Mouse (Mus musculus): ENCODE measurements at regions not wholly inside any gene's neighbourhood (a gene's known extent, or its start where the extent isn't known, plus 50 kb on each side); places are given as distances from the start of the nearest gene placed in this dataset.
A peak's percentile ranks its signal among the peaks of the same experiment; 100 is the strongest.

- no peak for DNase-seq (ENCODE audit: extremely low read depth, low read depth, low spot score)
Observed at GRCm38 (mm10) chr1:73363549-73364299, 348.0 kb upstream of the Tnp1 start.

DNA sequence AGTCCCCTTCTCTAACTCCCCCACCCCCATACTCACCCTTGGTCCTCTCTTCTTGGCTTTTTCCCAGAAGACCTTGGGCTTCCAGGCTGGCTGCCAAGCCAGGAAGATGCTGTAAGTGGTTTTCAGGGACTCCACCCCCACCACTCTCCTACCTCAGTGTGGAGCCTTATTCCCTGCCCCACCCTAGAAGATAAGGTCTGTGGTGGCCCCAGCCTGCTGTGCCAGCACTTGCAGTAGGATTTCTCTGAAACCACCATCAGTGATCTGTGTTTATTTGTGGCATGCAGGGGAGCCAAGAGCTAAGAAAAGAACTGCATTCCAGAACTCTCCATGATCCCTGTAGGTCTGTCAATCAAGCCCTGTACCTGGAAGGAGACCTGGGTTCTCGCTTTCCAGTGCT lies 346.4 kb upstream of the Tnp1 start:
- DNase-seq (ENCODE audit: extremely low read depth, low read depth, low spot score) = no peak

GRCm38 (mm10) chr1:73361300-73361699 lies 345.6 kb upstream of the Tnp1 start:
- no peak for DNase-seq (ENCODE audit: extremely low read depth, low read depth, low spot score)

GRCm38 (mm10) chr1:73354447-73354846 lies 338.7 kb upstream of the Tnp1 start:
- no peak for DNase-seq (ENCODE audit: extremely low read depth, low read depth, low spot score)

GRCm38 (mm10) chr1:73348476-73348875 lies 332.8 kb upstream of the Tnp1 start:
- DNase-seq (ENCODE audit: extremely low read depth, low read depth, low spot score) = no peak

DNA sequence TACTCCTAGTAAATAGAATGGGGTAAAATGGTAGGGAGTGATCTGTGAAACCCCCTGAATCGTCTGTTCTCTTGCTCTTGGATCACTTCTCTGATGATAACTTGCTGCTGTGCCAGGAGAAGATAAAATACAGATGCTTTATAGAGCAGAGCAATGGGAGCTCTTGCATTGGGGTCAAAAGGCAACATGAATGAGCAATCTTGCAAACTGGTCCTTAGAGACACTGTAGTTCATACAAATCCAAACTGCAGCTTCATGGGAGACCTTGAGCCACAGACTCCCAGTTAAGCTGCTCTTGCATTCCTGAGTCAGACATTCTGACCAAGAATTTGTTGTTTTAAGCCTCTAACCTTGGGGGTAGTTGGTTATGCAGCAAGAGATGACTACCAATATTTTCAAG lies 328.9 kb upstream of the Tnp1 start:
- DNase-seq (ENCODE audit: extremely low read depth, low read depth, low spot score) = no peak

DNA sequence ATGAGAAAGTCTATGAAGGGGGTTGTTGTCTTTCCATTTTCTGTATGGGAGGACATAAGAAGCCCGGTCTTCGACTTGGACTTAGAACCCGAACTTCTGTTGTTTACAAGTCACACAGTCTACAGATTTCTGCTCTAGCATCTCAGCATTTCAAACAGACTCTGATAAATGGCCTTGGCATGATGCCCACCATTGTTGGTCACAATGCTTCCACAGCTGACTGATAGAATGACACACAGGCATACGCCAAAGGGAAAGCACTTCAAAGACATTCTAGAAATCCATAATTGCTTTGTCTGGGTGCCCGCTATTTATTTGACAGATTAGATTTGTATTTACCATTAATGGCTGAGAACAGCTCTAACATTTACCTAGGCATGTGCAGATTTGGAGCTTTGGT lies 326.2 kb upstream of the Tnp1 start:
- DNase-seq (ENCODE audit: extremely low read depth, low read depth, low spot score) = no peak

DNA sequence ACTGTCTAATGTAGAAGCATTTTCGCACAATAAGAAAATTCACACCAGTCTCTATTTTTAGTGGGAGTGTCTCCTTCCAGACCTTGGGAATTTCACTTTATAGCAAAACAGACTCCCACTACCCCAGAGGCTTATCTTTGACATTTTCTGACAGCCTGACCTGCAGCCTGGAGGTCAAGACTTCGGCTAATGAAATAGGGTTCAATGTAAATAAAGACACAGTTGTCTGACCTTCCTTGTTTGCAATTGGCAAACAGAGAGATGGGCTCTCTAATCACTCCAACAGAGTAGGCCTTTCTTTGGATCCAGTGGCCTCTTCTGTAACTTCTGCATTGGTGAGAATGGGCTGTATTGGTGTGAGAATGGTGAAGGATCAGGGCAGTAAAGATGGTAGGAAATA lies 321.7 kb upstream of the Tnp1 start:
- no peak for DNase-seq (ENCODE audit: extremely low read depth, low read depth, low spot score)

- DNase-seq (ENCODE audit: extremely low read depth, low read depth, low spot score) = no peak
Observed at GRCm38 (mm10) chr1:73309556-73309955, 293.8 kb upstream of the Tnp1 start.

- no peak for DNase-seq (ENCODE audit: extremely low read depth, low read depth, low spot score)
Observed at GRCm38 (mm10) chr1:73308420-73308819, 292.7 kb upstream of the Tnp1 start.

- peak; percentile 45 for DNase-seq (ENCODE audit: extremely low read depth, low read depth, low spot score)
Observed at GRCm38 (mm10) chr1:73307194-73307593, 291.5 kb upstream of the Tnp1 start.

- DNase-seq (ENCODE audit: extremely low read depth, low read depth, low spot score) = no peak
Observed at GRCm38 (mm10) chr1:73299978-73300688, 284.4 kb upstream of the Tnp1 start.

- no peak for DNase-seq (ENCODE audit: extremely low read depth, low read depth, low spot score)
Observed at GRCm38 (mm10) chr1:73285342-73285741, 269.6 kb upstream of the Tnp1 start.

DNA sequence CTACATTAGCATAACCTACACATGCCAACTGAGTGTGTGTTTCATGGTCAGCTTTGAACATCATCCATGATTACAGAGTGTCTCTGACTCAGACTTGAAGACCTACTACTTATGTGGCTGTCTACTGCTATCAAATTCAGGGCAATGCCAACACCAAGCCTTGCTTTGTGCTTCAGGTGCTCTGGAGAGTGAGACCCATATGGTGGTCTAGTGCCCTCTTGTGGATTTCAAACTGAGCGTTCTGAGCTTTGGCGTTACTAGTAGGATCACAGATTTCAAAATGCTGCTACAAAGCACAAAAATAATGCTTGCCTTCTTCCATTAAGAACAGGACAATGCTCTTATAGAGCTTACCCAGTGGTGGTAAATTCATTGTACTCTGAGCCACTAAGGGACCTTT lies 258.8 kb upstream of the Tnp1 start:
- no peak for DNase-seq (ENCODE audit: extremely low read depth, low read depth, low spot score)

DNA sequence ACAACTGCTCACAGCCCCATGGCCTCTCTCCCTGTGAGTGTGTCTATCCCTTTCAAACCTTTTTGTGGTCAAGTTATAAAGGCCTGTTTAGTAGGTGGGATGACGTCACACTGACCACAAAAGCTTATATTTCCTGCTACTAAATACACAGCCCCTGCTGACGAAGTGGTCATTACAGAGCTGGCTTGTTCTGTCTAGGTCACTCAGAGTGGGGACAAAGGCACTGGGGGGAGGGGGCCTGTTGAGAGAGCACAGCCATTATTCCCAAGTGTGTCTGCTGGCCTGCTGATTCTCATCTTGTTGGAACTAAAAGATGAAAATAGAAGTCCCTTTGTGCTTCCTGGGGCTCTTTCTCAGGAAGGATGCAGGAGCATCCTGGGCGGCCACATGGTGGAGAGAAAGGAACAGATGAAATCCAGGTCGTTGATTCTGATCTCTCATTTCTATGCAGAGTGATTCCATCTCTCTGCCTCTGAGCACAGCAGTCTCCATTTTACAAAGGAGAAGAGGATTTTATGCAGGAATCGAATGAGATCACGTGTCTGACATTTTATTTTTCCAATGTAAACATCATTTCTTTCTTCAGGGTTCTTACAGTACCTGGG lies 255.2 kb upstream of the Tnp1 start:
- DNase-seq (ENCODE audit: extremely low read depth, low read depth, low spot score) = no peak

DNA sequence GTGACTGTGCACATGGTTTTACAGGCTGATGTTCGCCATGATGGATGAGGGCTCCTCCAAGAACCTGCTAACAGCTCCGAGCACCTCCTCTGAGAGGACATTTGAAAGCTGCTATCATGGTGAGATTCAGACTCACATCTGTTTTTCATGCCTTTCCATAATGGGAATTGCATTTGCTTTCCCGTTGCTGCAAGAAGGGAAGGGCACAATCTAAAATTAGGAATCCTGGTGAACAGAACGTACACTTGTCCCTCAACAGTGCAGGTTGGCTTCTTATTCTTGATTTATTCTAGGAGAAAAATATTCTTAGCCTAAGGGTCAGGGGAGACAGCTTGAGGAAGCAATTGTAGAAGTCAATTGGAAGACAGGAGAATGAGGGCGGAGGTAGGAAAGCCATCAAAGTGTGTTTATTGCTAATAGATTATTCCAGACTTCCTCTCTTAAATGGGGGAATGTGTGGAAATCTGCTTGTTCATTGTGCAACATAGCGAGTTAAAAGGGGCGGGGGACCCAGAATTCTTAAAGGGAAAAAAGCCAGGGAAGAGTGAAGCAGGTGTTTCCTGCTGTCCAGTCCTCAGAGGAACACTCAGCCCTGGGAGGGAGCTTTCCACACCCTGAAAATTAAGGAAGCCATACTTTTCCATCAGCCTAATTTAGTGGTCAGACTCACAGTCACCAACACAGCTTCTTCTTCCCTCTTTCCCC lies 253.5 kb upstream of the Tnp1 start:
- no peak for DNase-seq (ENCODE audit: extremely low read depth, low read depth, low spot score)

- no peak for DNase-seq (ENCODE audit: extremely low read depth, low read depth, low spot score)
Observed at GRCm38 (mm10) chr1:73265009-73265408, 249.3 kb upstream of the Tnp1 start.

GRCm38 (mm10) chr1:73264245-73264644 lies 248.5 kb upstream of the Tnp1 start:
- no peak for DNase-seq (ENCODE audit: extremely low read depth, low read depth, low spot score)

DNA sequence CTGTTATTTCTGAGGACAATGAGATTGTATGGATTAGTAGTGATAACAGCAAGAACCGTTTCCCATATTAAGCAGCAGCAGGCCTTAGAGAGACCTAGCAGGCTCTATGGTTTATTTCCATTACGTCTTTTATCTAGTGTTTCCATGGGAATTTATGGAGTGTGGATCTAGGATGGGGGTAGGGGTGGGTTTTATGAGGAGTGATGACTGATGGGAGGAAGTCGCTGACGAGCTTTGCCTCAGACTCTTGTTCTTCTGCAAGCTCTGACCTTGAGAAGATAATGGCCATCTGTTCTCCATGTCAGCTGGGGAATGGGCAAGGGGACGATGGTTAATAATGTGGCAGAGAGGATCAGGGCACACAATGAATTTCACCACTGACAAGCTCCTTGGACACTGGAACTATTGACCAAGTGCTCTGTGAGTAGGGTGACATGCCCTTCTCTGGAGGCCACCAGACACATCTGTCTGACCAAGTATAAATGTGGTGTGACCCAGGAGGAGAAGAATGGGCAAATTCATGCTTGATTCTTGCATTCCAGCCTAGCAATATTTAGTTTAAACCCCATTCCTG lies 243.9 kb upstream of the Tnp1 start:
- no peak for DNase-seq (ENCODE audit: extremely low read depth, low read depth, low spot score)

DNA sequence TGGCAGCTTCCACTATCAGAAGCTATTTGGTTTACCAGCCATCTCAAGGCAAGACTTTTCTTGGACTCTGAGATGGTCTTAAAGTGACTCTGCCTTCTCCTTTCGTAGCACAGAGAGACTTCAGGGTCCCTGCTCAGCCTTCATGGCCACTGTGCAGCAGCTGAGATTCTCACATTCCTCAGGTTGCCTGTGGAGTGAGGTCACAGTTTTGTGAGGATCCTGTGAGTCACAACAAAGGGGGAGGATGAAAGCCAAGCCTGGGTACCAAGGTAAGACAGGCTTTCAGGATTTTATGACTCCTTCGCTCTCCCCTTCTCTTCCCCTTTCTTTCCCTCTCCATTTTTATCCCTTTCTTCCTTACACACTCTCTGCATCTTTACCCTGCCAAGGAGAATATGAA lies 241.6 kb upstream of the Tnp1 start:
- no peak for DNase-seq (ENCODE audit: extremely low read depth, low read depth, low spot score)

DNA sequence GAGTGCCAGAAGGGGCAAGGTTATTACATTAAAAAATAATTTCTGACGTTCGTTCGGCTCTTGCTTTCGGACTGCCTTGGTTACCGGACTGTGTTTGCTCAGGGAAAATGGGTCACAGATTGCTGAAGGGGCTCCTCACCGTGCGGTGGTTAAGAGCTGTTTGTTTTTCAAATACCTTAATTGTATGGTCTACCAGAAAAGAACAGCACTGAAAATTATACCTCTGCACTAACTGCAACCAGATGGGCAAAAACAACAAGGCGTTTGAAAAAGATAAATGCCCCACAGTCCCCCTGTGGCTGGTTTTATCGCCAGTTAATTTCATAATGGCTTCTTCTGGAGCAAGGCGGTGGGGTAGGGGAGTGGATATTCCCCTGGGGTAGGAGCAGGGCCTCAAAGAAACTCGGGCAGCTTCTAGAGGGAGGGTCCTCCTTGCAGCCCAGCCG lies 236.2 kb upstream of the Tnp1 start:
- no peak for DNase-seq (ENCODE audit: extremely low read depth, low read depth, low spot score)

Data from fat pad, adult 2 months (tissue).